15 mouse cellular contexts compared by ENCODE assay signal in genomic region chr4:133247806-133248449, GRCm38 (mm10). TPM values are rescaled to one million over a fixed set of nuclear protein-coding genes. Genes with fewer than 3 reads are reported as not detected.
DNase-seq lines count a peak whose midpoint lies in the region; ATAC-seq lines count a peak whose summit lies in the region.
"Had no signal": no experiment of that assay in that cellular context is flagged by ENCODE, and none has a peak within 500 bp of the region (broad histone marks: within the 10 kb centered on the region; RNA-seq: fewer than 3 reads in every experiment).

No protein-coding gene starts in this region.

- H3K27me3 ChIP-seq in kidney, embryonic 15.5 days, result peaks cover 82% of the 10 kb centered on the region
- H3K27me3 ChIP-seq in liver, embryonic 13.5 days, result peaks cover 58% of the 10 kb centered on the region
- H3K27me3 ChIP-seq in stomach, embryonic 14.5 days (ENCODE audit: control insufficient read depth, insufficient read depth, low read length), result peaks cover 18% of the 10 kb centered on the region

- ATAC-seq in kidney, embryonic 15.5 days (replicated peaks; ENCODE audit: low FRiP score), result peak; percentile 42; the same call in 1 of the 2 replicates
- peak; percentile 92 for ATAC-seq in liver, embryonic 13.5 days (ENCODE audit: low read depth)
- peak; percentile 25; the same call in 1 of the 2 replicates for ATAC-seq in stomach, embryonic 14.5 days (ENCODE audit: insufficient number of reproducible peaks, insufficient read depth, low FRiP score, low read depth)
- ATAC-seq: inflammation-experienced regulatory T-cells, adult 6 months had no signal

- H3K4me1 ChIP-seq in kidney, embryonic 15.5 days, result peaks cover 49% of the 10 kb centered on the region
- H3K4me1 ChIP-seq in liver, embryonic 13.5 days (replicated peaks), result peaks cover 82% of the 10 kb centered on the region
- H3K4me1 ChIP-seq in stomach, embryonic 14.5 days (ENCODE audit: control insufficient read depth, insufficient read depth, low read length), result peaks cover 13% of the 10 kb centered on the region; the same call in 1 of the 2 replicates

- no peaks in the 10 kb centered on the region for H3K36me3 ChIP-seq in kidney, embryonic 15.5 days
- no peaks in the 10 kb centered on the region for H3K36me3 ChIP-seq in liver, embryonic 13.5 days
- H3K36me3 ChIP-seq in stomach, embryonic 14.5 days (ENCODE audit: control insufficient read depth, insufficient read depth, low read length), result no peaks in the 10 kb centered on the region
- H3K36me3 ChIP-seq: embryonic facial prominence, embryonic 15.5 days had no signal

- intact Hi-C loops in left cerebral cortex, postnatal 10 days (cut with DNase I), result no loop called here

- H3K4me3 ChIP-seq in kidney, embryonic 15.5 days (replicated peaks), result no peak overlapping the region
- peak overlapping the region; percentile 26 for H3K4me3 ChIP-seq in liver, embryonic 13.5 days (replicated peaks)
- H3K4me3 ChIP-seq in stomach, embryonic 14.5 days (ENCODE audit: low read depth, low read length), result no peak overlapping the region
- H3K4me3 ChIP-seq: embryonic facial prominence, embryonic 15.5 days; left cerebral cortex, adult 2 months had no signal

- no peak overlapping the region for H3K4me2 ChIP-seq in kidney, embryonic 15.5 days
- peak overlapping the region; percentile 59 for H3K4me2 ChIP-seq in liver, embryonic 13.5 days
- no peak overlapping the region for H3K4me2 ChIP-seq in stomach, embryonic 14.5 days (replicated peaks; ENCODE audit: low read depth, low read length)
- H3K4me2 ChIP-seq: embryonic facial prominence, embryonic 15.5 days had no signal

- no peaks in the 10 kb centered on the region for H3K9me3 ChIP-seq in kidney, embryonic 15.5 days (replicated peaks)
- no peaks in the 10 kb centered on the region for H3K9me3 ChIP-seq in liver, embryonic 13.5 days (replicated peaks)
- H3K9me3 ChIP-seq in stomach, embryonic 14.5 days (ENCODE audit: control insufficient read depth, low read depth, low read length), result no peaks in the 10 kb centered on the region
- H3K9me3 ChIP-seq: embryonic facial prominence, embryonic 15.5 days had no signal

- no peak overlapping the region for H3K9ac ChIP-seq in kidney, embryonic 15.5 days
- H3K9ac ChIP-seq in liver, embryonic 13.5 days, result peak overlapping the region; percentile 48
- H3K9ac ChIP-seq in stomach, embryonic 14.5 days (replicated peaks; ENCODE audit: low read depth, low read length), result no peak overlapping the region
- H3K9ac ChIP-seq: embryonic facial prominence, embryonic 15.5 days had no signal

- no peak for DNase-seq in kidney, adult 11 months
- peak; percentile 88 for DNase-seq in c-Kit-positive CD71-positive TER-119-negative erythroid progenitor cells, embryonic 14.5 days (ENCODE audit: low read depth)
- DNase-seq in liver, embryonic 13.5 days, result peak; percentile 83
- no peak for DNase-seq in gastrocnemius, postnatal 4 days (ENCODE audit: low spot score in 2 of 2)
- no peak for DNase-seq in left cerebral cortex, postnatal 10 days (ENCODE audit: extremely low spot score in 1 of 2, low spot score in 2 of 2)
- no peak for DNase-seq in kidney, postnatal 14 days
- DNase-seq: right cerebral cortex, postnatal 4 days; thymus, adult 18-20 months had no signal

- no peak overlapping the region for H3K27ac ChIP-seq in kidney, embryonic 15.5 days
- peak overlapping the region; percentile 86 for H3K27ac ChIP-seq in liver, embryonic 13.5 days
- H3K27ac ChIP-seq in stomach, embryonic 14.5 days (ENCODE audit: low read length), result no peak overlapping the region
- H3K27ac ChIP-seq: embryonic facial prominence, embryonic 15.5 days; left cerebral cortex, adult 2 months had no signal

- WGBS in kidney, embryonic 15.5 days, result 61% methylated on average over 13 of the region's 13 CpGs
- 9% methylated on average over 13 of the region's 13 CpGs for WGBS in liver, embryonic 13.5 days (ENCODE audit: insufficient replicate concordance)
- WGBS in stomach, embryonic 14.5 days, result 72% methylated on average over 13 of the region's 13 CpGs

RNA-seq across cellular contexts. Expression of gene Map3k6, which starts 7.3 kb away (rescaled TPM):
- polyA plus RNA-seq in kidney, embryonic 15.5 days (2015; fragmentation: Nextera tagmentation; extraction: Ambion mirVana), result 4.0 and 4.3 TPM in 2 replicates
- polyA plus RNA-seq in liver, embryonic 13.5 days (2015; fragmentation: Nextera tagmentation; extraction: Ambion mirVana), result 1.7 and 1.9 TPM in 2 replicates
- polyA plus RNA-seq in stomach, embryonic 14.5 days (2014; fragmentation: Nextera tagmentation; extraction: Ambion mirVana), result 3.1 and 3.4 TPM in 2 replicates
- total RNA-seq in gastrocnemius, postnatal 4 days (2021), result 1 to 10 TPM; 2.3 to 2.6 TPM
- total RNA-seq in left cerebral cortex, postnatal 10 days (2021), result 1 to 10 TPM; 1.3 to 4.8 TPM

RNA-seq across cellular contexts. Expression of gene Sytl1, which starts 15.0 kb away (rescaled TPM):
- polyA plus RNA-seq in kidney, embryonic 15.5 days (2015; fragmentation: Nextera tagmentation; extraction: Ambion mirVana), result 0.96 and 1.8 TPM in 2 replicates
- polyA plus RNA-seq in liver, embryonic 13.5 days (2015; fragmentation: Nextera tagmentation; extraction: Ambion mirVana), result 0.42 and 0.55 TPM in 2 replicates
- polyA plus RNA-seq in stomach, embryonic 14.5 days (2014; fragmentation: Nextera tagmentation; extraction: Ambion mirVana), result 9.3 and 10.3 TPM in 2 replicates
- 1 to 10 TPM; 1.0 TPM for total RNA-seq in gastrocnemius, postnatal 4 days (2021)
- total RNA-seq in left cerebral cortex, postnatal 10 days (2021), result under 1 TPM; 0.58 to 0.59 TPM

RNA-seq across cellular contexts. Expression of gene Tmem222, which starts 29.7 kb away (rescaled TPM):
- 77.3 and 85.7 TPM in 2 replicates for polyA plus RNA-seq in kidney, embryonic 15.5 days (2015; fragmentation: Nextera tagmentation; extraction: Ambion mirVana)
- 38.9 and 41.0 TPM in 2 replicates for polyA plus RNA-seq in liver, embryonic 13.5 days (2015; fragmentation: Nextera tagmentation; extraction: Ambion mirVana)
- polyA plus RNA-seq in stomach, embryonic 14.5 days (2014; fragmentation: Nextera tagmentation; extraction: Ambion mirVana), result 88.1 and 88.6 TPM in 2 replicates
- total RNA-seq in gastrocnemius, postnatal 4 days (2021), result 10 to 100 TPM; 28.7 to 29.1 TPM
- 10 to 100 TPM; 82.1 to 82.4 TPM for total RNA-seq in left cerebral cortex, postnatal 10 days (2021)

RNA-seq across cellular contexts. Expression of gene Gpr3, which starts 35.6 kb away (rescaled TPM):
- 0.09 and 0.12 TPM in 2 replicates for polyA plus RNA-seq in kidney, embryonic 15.5 days (2015; fragmentation: Nextera tagmentation; extraction: Ambion mirVana)
- polyA plus RNA-seq in liver, embryonic 13.5 days (2015; fragmentation: Nextera tagmentation; extraction: Ambion mirVana), result not detected in 2 replicates
- polyA plus RNA-seq in stomach, embryonic 14.5 days (2014; fragmentation: Nextera tagmentation; extraction: Ambion mirVana), result not detected in 2 replicates
- not detected for total RNA-seq in gastrocnemius, postnatal 4 days (2021)
- total RNA-seq in left cerebral cortex, postnatal 10 days (2021), result 1 to 10 TPM; 5.1 to 5.2 TPM
- total RNA-seq: liver, adult 2 months had no signal
- polyA plus RNA-seq: inflammation-experienced regulatory T-cells, adult 6 months; liver, adult 2 months had no signal

RNA-seq across cellular contexts. Expression of gene Cd164l2, which starts 36.0 kb away (rescaled TPM):
- 7.8 and 8.2 TPM in 2 replicates for polyA plus RNA-seq in kidney, embryonic 15.5 days (2015; fragmentation: Nextera tagmentation; extraction: Ambion mirVana)
- polyA plus RNA-seq in liver, embryonic 13.5 days (2015; fragmentation: Nextera tagmentation; extraction: Ambion mirVana), result 0.20 TPM in 1 of 2 replicates, not detected in the other
- 8.7 and 11.6 TPM in 2 replicates for polyA plus RNA-seq in stomach, embryonic 14.5 days (2014; fragmentation: Nextera tagmentation; extraction: Ambion mirVana)
- total RNA-seq in gastrocnemius, postnatal 4 days (2021), result under 1 TPM in 1 of 2 experiments, not detected in 1; 0.74 TPM
- total RNA-seq in left cerebral cortex, postnatal 10 days (2021), result 1 to 10 TPM; 1.3 to 1.5 TPM
- total RNA-seq: heart, postnatal 14 days; liver, adult 2 months had no signal
- polyA plus RNA-seq: inflammation-experienced regulatory T-cells, adult 6 months; liver, adult 2 months had no signal

Comparison
In these comparisons a context has a peak if more than half of its experiments do, and no peak if none do; other contexts are left out.
1. ATAC-seq: peak in every context shown above with its lines; median percentile 92 in liver, embryonic 13.5 days; 42 in kidney, embryonic 15.5 days; 25 in stomach, embryonic 14.5 days.
2. DNase-seq: peak in c-Kit-positive CD71-positive TER-119-negative erythroid progenitor cells, embryonic 14.5 days (single experiment) and liver, embryonic 13.5 days (single experiment); none in kidney, adult 11 months (single experiment), gastrocnemius, postnatal 4 days (0 of 2), left cerebral cortex, postnatal 10 days (0 of 2) and kidney, postnatal 14 days (single experiment).